Mouse (Mus musculus) heart, postnatal 10 days (tissue): ENCODE data around the gene Ccn6. TPM values are rescaled to one million over a fixed set of nuclear protein-coding genes. Genes with fewer than 3 reads are reported as not detected.
A peak's percentile ranks its signal among the peaks of the same experiment; 100 is the strongest.
"Not testable (repeated sequence)": the region's sequence is repeated elsewhere in the genome, so short reads cannot be mapped to it uniquely, and the experiment has no call there.

Experiments used
- DNase-seq, 2 experiments: peaks; one replicate each; pipeline ENCODE4 v3.0.0; 2021
- intact Hi-C: fragments of 180-260 bp; cut with DNase I; formaldehyde crosslinking; loops from one replicate; pipeline ENCODE4 v1.15.1; 2025
- total RNA-seq, 2 experiments: library from RNA; stranded (reverse); gene quantifications; 2 replicates each; pipeline ENCODE4 v1.2.3; 2021

Ccn6 gene
- total RNA-seq = not detected

DNA sequence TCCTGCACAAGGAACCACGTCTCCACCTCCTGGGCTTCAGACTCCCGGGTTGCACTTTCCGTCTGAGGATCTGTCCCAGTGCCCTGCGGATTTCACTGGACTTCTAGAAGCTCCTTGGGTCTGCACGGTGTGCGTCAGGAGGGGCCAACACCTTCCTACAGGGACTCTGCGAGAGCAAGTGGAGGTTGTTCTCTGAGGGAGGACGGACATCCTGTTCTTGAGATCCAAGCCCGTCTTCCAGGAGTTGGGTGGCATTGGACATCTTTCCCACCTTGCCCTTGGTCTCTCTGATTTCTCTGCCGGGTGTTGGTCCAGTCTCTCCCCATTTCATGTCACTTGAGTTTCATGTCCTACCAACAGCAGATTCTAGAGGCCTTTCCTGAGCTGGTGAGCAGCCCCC lies at the start of gene Ccn6:
Ccn6 (minus strand) TSS at position 101 of the 400 bp plus-strand sequence.
- DNase-seq = no peak
- intact Hi-C loops = no loop called here

DNA sequence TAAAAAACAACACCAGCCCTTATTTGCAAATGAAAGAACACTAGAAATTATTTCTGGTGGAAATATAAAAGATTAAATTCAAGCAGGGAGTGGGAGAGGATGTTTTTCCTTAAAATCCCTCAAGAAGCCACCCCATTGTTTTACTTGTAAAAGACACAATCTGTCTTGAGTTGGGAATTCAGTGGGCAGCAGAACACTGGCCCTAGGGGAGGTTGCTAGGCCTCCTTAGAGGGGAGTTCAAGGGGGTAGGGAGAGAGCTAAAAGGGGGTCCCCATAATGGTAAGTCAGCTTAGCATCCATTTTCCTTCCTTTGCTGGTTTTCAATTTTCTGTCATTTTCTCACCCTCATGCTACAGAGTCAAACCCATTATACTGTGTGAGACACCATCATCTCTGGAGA lies 46.4 kb upstream of the Ccn6 start:
- intact Hi-C loops = no loop called here
- DNase-seq = no peak

DNA sequence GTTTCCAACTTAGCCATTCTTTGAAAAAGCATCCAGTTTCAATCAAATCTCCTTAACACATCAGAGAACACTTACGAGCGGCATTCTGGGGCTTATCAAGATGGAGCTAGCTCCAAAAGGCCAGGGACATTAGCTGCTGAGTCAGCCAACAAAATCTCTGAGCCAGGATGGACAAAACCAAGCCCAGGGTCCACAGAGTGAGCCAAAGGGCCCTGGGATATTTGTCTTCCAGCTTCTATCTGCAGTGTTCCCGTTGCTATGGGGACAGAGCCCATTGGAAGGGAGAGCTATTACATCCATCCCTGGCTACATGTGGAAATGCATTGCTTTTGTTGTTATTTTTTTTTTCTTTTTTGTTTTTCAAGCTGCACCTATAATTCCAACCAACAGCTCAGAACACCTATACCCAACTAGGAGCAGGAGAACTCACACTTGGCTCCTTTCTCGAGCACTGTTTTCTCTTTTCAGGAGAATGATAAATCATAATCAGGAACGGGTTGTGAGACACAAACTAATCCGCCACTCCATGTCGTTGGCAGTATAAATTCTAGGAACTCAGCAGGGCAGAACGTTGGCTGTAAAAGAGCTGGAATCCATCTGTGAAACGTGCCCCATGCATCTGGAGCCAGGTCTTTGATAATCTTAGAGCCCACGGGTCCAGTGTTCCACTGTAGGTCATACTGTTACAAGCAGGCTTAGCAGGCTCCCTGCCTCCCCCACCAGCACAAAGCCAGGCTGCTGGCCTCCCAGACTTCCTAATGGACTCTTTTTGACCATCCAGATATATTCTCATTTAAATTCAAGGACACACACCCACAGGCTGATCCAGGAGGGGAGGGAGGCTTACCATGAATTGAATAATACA lies 45.8 kb upstream of the Ccn6 start:
- intact Hi-C loops = no loop called here
- peak; percentile 26 to 43 for DNase-seq

DNA sequence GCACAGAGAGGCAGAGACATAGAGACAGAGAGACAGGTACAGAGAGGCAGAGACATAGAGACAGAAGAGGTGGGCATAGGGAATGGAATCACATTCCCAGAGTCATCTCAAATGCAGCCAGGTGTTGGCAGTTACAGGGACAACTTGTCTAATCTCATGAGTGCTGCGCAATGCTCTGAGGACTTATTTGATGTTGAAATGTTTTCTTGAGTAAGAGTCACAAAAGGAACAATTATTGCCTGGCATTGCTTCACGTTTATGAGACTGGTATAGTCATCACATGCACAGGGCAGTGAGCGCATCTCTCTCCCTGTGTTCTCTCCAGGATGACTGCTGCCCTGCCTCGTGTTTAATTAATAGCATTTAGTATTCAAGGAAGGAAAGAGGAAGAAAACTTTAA lies 45.1 kb upstream of the Ccn6 start:
- intact Hi-C loops = no loop called here

DNA sequence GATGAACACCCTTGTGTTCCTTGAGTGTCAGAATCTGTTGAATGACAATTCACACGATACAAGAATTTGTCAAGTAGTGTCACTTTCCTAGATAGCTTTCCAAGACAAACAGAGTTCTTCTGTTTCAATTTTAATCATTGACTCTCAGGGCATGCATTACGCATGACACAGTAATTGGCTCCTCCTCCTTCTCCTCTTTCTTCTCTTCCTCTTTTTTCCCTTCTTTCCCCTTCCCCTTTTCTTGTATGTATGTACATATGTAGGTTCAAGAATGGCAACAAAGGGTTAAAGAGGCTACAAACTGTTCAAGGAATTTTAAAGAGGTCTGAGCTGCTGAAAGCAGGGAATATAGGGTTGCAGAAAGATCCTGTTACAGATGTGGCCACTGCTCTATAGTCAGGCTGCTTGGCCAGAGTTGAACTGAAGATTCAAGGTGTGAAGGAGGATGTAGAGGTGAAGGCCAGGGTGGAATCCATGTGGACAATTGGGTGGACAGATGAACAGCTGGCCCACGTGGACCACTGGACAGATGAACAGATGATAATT lies 43.8 kb upstream of the Ccn6 start:
- intact Hi-C loops = no loop called here
- no peak for DNase-seq

More for the DNA sequence above, 45.1 kb upstream of the Ccn6 start:
- no peak for DNase-seq

DNA sequence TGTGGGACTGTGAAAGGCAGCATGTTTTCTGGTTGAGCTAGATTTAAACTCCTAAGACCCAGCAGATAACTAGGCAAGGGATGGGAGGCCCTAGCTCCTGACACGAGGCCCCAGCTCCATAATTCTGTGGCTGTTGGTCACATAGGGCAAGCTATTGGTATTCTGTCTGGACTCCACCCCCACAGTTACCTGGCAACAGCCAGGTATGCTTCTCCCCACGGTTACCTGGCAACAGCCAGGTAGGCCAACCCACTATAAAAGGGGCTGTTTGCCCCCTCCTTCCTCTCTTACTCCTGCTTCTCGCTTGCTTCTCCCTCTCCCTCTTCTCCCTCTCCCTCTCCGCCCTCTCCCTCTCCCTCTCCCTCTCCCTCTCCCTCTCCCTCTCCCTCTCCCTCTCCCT lies 38.9 kb upstream of the Ccn6 start:
- intact Hi-C loops = no loop called here
- DNase-seq = no peak

DNA sequence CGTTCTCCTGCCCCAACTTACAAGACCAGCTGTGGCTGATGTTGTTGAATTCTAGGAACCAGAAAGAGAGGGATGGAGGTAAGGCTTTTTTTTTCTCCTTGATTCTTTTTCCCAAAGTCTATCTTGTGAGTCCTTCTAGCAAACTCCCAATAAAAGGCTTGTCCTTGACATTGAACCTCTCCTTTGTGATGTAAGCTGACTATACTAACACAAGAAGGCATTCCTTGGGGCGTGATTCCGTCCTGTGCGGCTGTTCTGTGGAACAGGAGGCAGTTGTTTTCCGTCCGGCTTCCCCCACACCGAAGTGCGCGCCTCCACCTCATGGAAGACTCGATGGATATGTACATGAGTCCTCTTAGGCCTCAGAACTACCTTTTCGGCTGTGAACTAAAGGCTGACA lies 34.6 kb upstream of the Ccn6 start:
- DNase-seq, intact Hi-C loops: not testable (repeated sequence)

DNA sequence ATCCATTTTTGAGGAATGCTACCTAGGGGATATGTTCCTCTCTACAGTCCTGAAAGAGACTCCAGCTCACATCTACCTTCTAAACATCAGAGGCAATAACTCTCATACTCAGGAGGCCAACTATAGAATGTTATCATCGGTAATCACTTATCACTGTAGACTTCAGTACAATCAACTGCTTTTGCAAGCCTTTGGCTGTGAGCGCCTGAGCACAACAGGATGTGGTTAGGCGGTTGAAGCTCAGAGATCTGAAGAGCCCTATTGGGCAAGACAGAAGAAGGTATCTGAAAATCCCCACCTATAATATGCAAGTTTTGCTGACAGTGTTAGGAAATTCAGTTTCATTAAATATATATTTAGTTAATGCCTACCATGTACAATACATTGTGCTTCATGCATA lies 29.1 kb upstream of the Ccn6 start:
- DNase-seq = no peak
- intact Hi-C loops = no loop called here

DNA sequence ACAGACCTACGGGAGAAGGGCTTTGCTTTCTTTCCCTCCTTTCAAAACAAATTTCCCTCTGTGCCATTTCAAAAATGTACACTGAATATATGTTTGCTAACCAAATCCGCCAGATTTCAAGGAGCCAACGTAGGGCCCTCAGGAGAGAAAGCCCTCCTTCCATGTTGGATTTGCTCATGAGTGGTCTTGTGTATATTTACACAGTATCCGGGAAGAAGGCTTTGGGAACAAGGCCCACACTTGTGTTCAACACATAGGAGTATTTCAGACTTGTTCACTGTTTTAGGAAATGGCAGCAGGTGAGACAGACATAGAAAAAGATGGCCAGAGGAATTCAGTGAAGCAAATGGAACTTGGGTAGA lies 21.9 kb upstream of the Ccn6 start:
- intact Hi-C loops = no loop called here
- no peak for DNase-seq

DNA sequence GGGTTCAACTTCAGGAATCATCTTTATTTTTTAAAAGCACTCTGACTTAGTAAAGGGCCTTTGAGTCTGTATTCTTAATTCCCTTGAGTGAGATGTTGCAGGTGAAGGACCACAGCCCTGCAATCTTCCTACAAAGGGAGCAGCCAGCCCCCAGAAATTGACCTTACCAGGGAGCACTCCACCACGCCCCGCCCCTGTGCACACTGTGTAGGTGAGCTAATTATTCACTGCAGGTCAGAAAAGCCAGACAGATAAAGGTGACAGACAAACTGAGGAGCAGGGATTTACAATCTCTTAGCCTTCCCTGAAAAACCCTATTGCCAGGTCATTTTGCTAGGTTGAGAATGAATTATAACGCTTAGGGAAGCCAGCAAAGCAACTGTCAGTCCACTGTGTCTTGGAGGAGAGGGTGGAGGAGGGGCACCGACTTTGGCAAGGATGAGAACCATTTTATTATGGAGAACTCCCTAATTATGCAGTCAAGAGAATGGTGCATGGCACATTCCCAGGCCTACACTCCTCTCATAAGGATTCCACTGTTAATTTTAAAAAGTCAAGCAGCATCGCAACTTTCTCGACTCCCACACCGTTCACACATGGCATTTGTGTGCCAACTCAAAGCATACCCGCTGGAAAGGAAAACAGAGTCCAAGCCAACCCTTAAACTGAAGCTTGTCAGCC lies 21.4 kb upstream of the Ccn6 start:
- no peak for DNase-seq
- intact Hi-C loops = no loop called here

DNA sequence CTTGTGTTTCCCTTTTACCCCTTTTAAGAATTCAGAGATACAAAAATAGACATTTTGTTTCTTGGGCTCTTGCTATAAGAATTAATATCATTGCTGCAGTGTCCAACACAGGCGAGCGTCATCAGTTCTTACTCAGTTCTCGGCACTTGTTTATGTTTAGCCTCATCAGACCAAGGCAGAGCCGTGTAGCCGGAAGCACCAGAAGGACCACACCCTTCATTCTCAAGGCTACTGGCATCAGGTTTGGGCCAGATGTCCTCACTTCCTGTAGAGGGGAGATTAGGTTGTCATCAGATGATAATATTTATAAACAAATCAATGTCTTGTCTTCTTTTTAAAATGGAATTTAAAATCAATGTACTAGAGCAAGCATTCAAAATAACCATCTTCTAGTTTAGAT lies 13.4 kb upstream of the Ccn6 start:
- intact Hi-C loops = no loop called here
- no peak for DNase-seq

DNA sequence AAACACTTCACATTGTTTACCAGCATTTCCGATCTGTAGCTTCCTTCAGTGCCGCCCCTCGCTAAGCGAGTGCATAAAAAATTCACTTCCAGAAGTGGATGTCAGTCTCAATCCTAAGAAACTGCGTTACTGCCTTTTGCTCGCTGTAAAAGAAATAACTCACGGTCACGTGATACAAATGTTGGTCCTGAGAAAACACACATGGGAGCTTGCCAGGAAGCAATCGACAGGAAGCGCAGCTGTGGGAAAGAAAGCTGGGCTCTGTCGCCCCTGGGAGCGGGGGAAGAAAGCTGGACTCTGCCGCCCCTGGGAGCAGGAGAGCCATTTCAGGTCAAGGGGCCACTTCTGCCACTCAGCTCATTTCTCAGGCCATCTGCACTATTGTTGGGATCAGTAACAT lies 9.5 kb upstream of the Ccn6 start:
- DNase-seq = peak; percentile 77 to 78
- intact Hi-C loops = loop anchor here (5.0 kb wide), 3 partner anchors 284 to 559 kb away; partner anchors contain the start of genes Rev3l and Traf3ip2

DNA sequence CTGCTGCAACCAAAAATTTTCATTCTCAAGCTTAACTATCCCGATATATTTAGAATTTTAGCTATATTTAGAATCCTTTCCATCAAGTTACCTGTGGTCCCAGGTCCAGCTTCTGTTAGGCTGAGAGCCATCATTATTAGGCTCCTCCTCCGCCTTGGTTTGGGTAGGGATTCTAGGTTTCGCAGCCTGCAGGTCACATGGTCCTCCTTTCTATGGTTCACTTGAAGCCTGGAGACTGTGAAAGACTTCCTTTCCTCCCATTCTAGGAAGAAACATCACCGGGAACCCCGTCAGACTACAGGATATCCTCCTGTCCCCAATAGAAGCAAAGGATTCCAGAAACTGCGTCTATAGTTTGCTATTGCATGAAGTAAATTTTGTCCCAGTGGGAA lies 8.9 kb upstream of the Ccn6 start:
- no peak for DNase-seq
- intact Hi-C loops = loop anchor here (5.0 kb wide), 3 partner anchors 285 to 560 kb away; partner anchors contain the start of genes Rev3l and Traf3ip2

DNA sequence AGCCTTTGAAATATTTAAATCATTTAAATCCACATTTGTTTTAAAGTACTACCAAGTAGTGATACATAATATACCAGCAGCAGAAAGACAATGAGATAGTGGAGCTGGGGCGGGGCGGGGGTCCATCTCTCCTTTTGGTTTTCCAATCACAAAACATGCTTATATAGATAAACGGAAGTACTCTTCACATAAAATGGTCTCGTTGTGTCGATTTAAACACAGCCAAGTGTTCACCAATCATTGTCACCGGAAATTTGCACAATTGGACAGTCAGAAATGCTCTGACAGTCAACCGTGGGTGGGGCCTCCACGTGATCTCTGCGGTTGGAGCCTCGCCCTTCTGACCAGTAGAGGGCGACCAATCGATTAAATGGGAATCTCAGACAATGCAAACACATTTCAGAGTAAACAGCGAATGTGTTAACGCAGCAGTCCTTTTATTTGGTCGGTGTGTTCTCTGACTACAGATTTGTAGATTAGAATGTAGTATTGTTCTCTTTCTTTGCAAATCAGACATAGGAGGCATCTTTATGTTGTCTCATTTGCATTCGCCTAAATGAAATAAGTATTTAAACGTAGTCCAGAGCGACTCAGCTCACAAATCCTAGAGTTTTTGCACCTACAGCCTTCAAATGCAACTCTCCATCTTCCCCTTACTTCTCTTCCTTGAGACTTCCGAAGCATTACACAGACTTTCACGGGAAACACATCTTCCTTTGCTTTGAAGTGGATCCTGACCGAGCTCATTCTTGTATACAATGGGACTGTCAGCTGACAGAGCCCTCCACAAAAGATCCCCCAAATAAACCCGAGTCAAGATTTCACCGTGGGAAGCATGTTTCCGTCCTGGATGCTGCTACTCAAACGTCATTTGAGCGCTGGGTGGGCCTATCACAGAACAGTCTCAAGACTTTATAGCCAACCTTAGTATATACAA lies 8.3 kb upstream of the Ccn6 start:
- intact Hi-C loops = loop anchor here (1.0 to 5.0 kb wide), 7 partner anchors 67 to 789 kb away; partner anchors contain the start of genes Mfsd4b3, Rev3l and Traf3ip2
- DNase-seq = peak; percentile 93

DNA sequence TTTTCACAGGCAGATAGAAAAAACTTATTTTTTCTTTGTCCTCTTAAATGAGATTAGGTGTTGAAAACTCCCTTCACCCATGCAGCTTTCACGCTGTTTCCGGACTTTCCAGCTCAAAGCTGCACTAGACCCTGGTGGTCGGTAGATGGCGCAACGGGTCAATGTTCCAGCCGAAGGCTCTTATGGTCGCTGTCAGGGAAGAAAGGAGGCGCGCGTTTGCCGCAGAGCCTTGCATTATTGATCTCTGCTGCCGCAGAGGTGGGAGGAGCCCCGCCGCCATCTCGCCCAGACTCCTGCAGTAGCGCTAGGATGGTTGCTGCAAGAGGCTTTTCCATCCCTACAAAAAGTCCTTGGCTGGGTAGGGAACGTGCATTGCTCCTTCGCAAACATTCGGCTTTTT lies 7.5 kb upstream of the Ccn6 start:
- intact Hi-C loops = loop anchor here (1.0 to 5.0 kb wide), 7 partner anchors 68 to 790 kb away; partner anchors contain the start of genes Mfsd4b3, Rev3l and Traf3ip2
- peak; percentile 93 to 95 for DNase-seq

DNA sequence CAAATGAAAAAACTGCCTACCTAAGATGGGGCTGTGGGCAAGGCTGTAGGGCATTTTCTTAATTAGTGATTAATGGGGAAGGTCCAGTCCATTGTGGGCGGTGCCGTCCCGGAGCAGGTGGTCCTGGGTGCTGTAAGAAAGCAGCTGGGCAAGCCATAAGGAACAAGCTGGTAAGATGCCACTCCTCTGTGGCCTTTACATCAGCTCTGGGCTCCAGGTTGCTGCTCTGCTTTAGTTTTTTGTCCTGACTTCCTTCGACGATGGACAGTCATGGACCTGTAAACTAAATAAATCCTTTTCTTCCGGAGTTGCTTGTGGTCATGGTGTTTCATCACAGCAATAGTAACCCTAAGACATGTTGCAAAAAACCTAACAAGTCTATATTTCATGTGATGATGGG lies 7.1 kb upstream of the Ccn6 start:
- intact Hi-C loops = loop anchor here (1.0 to 5.0 kb wide), 7 partner anchors 69 to 790 kb away; partner anchors contain the start of genes Mfsd4b3, Rev3l and Traf3ip2
- no peak for DNase-seq

DNA sequence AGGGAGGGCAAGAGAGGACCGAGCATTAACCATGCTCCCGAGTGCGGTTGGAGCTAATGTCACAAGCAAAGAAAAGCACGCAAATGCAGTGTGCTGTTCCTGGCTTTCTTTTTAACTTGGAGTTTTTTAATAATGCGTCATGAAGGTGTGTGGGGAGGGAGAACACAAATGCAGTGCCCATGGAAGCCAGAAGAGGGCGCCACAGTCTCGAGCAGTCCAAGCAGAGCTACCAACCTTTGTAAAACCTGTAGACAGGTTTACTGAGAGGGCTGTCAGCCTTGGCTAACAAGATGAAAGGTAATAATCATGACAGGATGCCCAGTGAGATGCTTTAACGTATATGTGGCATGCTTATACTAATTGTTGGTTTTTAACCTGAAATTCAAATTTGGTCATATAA lies 6.6 kb upstream of the Ccn6 start:
- peak; percentile 61 to 78 for DNase-seq
- intact Hi-C loops = loop anchor here (2.0 to 5.0 kb wide), 4 partner anchors 287 to 791 kb away; partner anchors contain the start of genes Mfsd4b3, Rev3l and Traf3ip2

DNA sequence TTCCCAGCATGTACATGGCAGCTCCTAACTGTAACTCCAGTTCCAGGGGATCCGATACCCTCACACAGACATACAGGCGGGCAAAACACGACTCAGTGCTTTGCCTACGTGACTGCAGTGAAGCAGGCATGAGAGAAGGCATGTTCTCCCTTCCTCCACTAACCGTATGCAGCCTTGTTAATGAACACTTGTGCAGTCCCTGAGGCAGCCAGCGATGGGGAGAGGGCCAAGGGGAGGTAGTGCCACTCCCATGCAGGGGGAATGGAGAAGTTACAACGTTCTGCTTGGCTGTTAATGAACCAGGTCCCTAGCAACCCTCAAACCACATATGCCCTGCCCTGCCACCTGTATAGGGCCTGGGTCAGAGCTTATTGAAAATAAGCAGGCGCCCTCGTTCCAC lies 6.0 kb upstream of the Ccn6 start:
- no peak for DNase-seq
- intact Hi-C loops = loop anchor here (2.0 to 5.0 kb wide), 4 partner anchors 288 to 791 kb away; partner anchors contain the start of genes Mfsd4b3, Rev3l and Traf3ip2

DNA sequence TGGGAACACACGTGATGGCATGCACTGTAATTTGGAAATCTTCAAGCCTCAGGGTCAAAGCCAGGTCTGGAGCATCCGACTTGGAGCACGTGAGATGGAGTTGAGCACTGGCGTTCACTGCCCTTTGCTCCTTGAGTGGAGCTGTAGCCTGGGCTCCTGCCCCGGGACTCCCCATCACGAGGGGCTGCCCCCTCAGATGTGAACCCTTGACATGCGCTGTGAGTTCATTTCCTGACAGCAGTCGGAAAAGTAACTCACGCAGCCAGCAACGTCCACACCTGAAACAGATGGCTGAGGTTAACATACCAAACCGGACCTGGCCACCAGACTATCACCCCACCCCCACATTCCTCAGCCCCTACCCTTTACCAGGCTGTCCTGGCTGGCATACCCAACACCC lies 4.0 kb upstream of the Ccn6 start:
- intact Hi-C loops = no loop called here
- no peak for DNase-seq

DNA sequence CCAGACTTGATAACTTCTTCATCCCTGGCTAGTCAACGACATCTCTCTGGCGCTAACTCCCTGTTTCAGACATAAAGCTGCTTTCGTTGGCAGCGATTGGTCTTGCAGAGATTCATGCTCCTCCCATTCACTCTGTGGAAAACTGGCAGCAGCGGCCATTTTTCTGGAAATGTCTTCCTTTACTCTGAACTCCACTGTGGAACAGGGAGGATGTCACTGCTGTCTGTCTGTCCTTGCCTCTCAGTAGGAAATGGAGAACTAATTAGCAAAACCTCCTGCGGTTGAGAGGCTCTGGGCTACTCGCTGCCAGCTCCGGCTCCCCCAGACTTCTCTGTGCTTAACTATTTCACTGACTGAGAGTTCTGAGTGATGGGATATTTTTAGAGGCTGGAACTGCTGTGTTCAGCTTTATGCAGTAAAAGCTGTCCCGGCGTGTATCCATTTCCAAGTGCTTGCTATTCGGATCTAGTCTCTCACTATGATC lies 2.1 kb upstream of the Ccn6 start:
- intact Hi-C loops = no loop called here
- peak; percentile 65 to 72 for DNase-seq
